Mouse (Mus musculus) MEL (cell line): ENCODE results near the gene Wipf1. TPM values are rescaled to one million over a fixed set of nuclear protein-coding genes. Genes with fewer than 3 reads are reported as not detected.
A peak's percentile ranks its signal among the peaks of the same experiment; 100 is the strongest.

Experiments used
- DNase-seq: peaks from one replicate; pipeline ENCODE4 v3.0.0; 2011; ENCODE audit warnings: low read depth, low spot score
- H3K27ac ChIP-seq: 2 replicates; pipeline ENCODE4 v1.5.1; 2012; ENCODE audit warnings: low read depth, mild to moderate bottlenecking, control low read depth, low read length, moderate library complexity; ENCODE audit not compliant: control insufficient read depth
- H3K27me3 ChIP-seq, 2 experiments: fragments of 150-350 bp in 1 of 2; sonication (generic) in 1 of 2; 2 replicates each; pipeline ENCODE4 v1.6.1; 2012; ENCODE audit warnings: low read length in 2 of 2, mild to moderate bottlenecking in 2 of 2, improper control_type of control experiment in 1 of 2, moderate library complexity in 1 of 2; ENCODE audit not compliant: insufficient read depth in 2 of 2, control insufficient read depth in 1 of 2
- H3K36me3 ChIP-seq, 2 experiments: 2 replicates each; pipeline ENCODE4 v1.6.1; 2012 to 2014; ENCODE audit warnings: low read length in 2 of 2, improper control_type of control experiment in 1 of 2, inconsistent platforms in 1 of 2, mild to moderate bottlenecking in 1 of 2; ENCODE audit not compliant: insufficient read depth in 2 of 2, control insufficient read depth in 1 of 2
- H3K4me1 ChIP-seq, 2 experiments: fragments of 150-350 bp in 1 of 2; sonication (generic) in 1 of 2; 2 replicates each; pipeline ENCODE4 v1.6.1; 2012; ENCODE audit warnings: low read length in 2 of 2, improper control_type of control experiment in 1 of 2, mild to moderate bottlenecking in 1 of 2; ENCODE audit not compliant: insufficient read depth in 2 of 2, control insufficient read depth in 1 of 2
- H3K4me3 ChIP-seq, 2 experiments: fragments of 150-350 bp in 1 of 2; sonication (generic) in 1 of 2; 2 replicates each; pipeline ENCODE4 v1.5.1; 2012; ENCODE audit warnings: low read depth in 2 of 2, low read length in 2 of 2, mild to moderate bottlenecking in 2 of 2, moderate library complexity in 2 of 2, control low read depth in 1 of 2, improper control_type of control experiment in 1 of 2; ENCODE audit not compliant: control insufficient read depth in 1 of 2, insufficient read depth in 1 of 2
- H3K79me2 ChIP-seq: 2 replicates; pipeline ENCODE4 v1.6.1; 2012; ENCODE audit warnings: mild to moderate bottlenecking, low read length, moderate library complexity; ENCODE audit not compliant: control insufficient read depth, poor library complexity, insufficient read depth
- H3K9ac ChIP-seq: 2 replicates; pipeline ENCODE4 v1.6.1; 2012; ENCODE audit warnings: low read depth, mild to moderate bottlenecking, control low read depth, low read length, moderate library complexity; ENCODE audit not compliant: control insufficient read depth, poor library complexity, severe bottlenecking
- H3K9me3 ChIP-seq: fragments of 150-350 bp; sonication (generic); replicated peaks from 2 replicates; pipeline ENCODE4 v1.6.1; 2012; ENCODE audit warnings: mild to moderate bottlenecking, low read length, improper control_type of control experiment, moderate library complexity; ENCODE audit not compliant: insufficient read depth
- BHLHE40 ChIP-seq: IDR thresholded peaks from 2 replicates; pipeline ENCODE4 v1.6.1; 2012; ENCODE audit warnings: low read depth, mild to moderate bottlenecking, inconsistent platforms, low read length, improper control_type of control experiment, borderline replicate concordance
- CHD1 ChIP-seq: IDR thresholded peaks from 2 replicates; pipeline ENCODE4 v1.6.1; 2012; ENCODE audit warnings: low read depth, mild to moderate bottlenecking, inconsistent platforms, low read length, improper control_type of control experiment
- CTCF ChIP-seq, 3 experiments: IDR thresholded peaks in 2 of 3; conservative IDR thresholded peaks in 1 of 3; 2 replicates each; pipeline ENCODE4 v1.5.1; 2011 to 2012; ENCODE audit warnings: low read length in 3 of 3, low read depth in 2 of 3, mild to moderate bottlenecking in 2 of 3, improper control_type of control experiment in 1 of 3, inconsistent platforms in 1 of 3, mixed read lengths in 1 of 3, moderate library complexity in 1 of 3; ENCODE audit not compliant: control insufficient read depth in 1 of 3, insufficient read depth in 1 of 3, poor library complexity in 1 of 3, severe bottlenecking in 1 of 3
- ELF1 ChIP-seq: IDR thresholded peaks from 2 replicates; pipeline ENCODE4 v1.6.1; 2014; ENCODE audit warnings: low read depth, mild to moderate bottlenecking, inconsistent platforms, low read length, improper control_type of control experiment, moderate library complexity
- EP300 ChIP-seq, 2 experiments: IDR thresholded peaks; 2 replicates each; pipeline ENCODE4 v1.6.1; 2011; ENCODE audit warnings: improper control_type of control experiment in 2 of 2, low read length in 2 of 2, low read depth in 1 of 2, mild to moderate bottlenecking in 1 of 2
- ETS1 ChIP-seq: IDR thresholded peaks from 2 replicates; pipeline ENCODE4 v1.6.1; 2012; ENCODE audit warnings: low read depth, mild to moderate bottlenecking, inconsistent platforms, low read length, improper control_type of control experiment, moderate library complexity
- GABPA ChIP-seq: IDR thresholded peaks from 2 replicates; pipeline ENCODE4 v1.6.1; 2012; ENCODE audit warnings: low read depth, mild to moderate bottlenecking, inconsistent platforms, low read length, improper control_type of control experiment, moderate library complexity
- HCFC1 ChIP-seq: IDR thresholded peaks from 2 replicates; pipeline ENCODE4 v1.6.1; 2012; ENCODE audit warnings: low read depth, mild to moderate bottlenecking, inconsistent platforms, low read length, improper control_type of control experiment, moderate library complexity
- JUND ChIP-seq: IDR thresholded peaks from 2 replicates; pipeline ENCODE4 v1.6.1; 2011; ENCODE audit warnings: low read depth, mild to moderate bottlenecking, improper control_type of control experiment, low read length
- KAT2A ChIP-seq: conservative IDR thresholded peaks from 2 replicates; pipeline ENCODE4 v1.6.1; 2012; ENCODE audit warnings: low read depth, low read length, improper control_type of control experiment, inconsistent platforms
- MAX ChIP-seq: IDR thresholded peaks from 2 replicates; pipeline ENCODE4 v1.6.1; 2011; ENCODE audit warnings: low read length, improper control_type of control experiment
- MEF2A ChIP-seq: IDR thresholded peaks from 2 replicates; pipeline ENCODE4 v1.6.1; 2014; ENCODE audit warnings: low read depth, mild to moderate bottlenecking, inconsistent platforms, low read length, improper control_type of control experiment; ENCODE audit not compliant: poor library complexity, insufficient replicate concordance, severe bottlenecking; ENCODE audit errors: extremely low read depth
- MXI1 ChIP-seq: IDR thresholded peaks from 2 replicates; pipeline ENCODE4 v1.6.1; 2011; ENCODE audit warnings: mild to moderate bottlenecking, low read depth, low read length, improper control_type of control experiment
- MYB ChIP-seq: IDR thresholded peaks from 2 replicates; pipeline ENCODE4 v1.6.1; 2011; ENCODE audit warnings: mild to moderate bottlenecking, low read depth, low read length, improper control_type of control experiment
- MYC ChIP-seq: IDR thresholded peaks from 2 replicates; pipeline ENCODE4 v1.6.1; 2011; ENCODE audit warnings: low read depth, mild to moderate bottlenecking, low read length, improper control_type of control experiment, moderate library complexity
- NELFE ChIP-seq: IDR thresholded peaks from 2 replicates; pipeline ENCODE4 v1.6.1; 2011; ENCODE audit warnings: low read depth, low read length, improper control_type of control experiment
- POLR2AphosphoS2 ChIP-seq: IDR thresholded peaks from 2 replicates; pipeline ENCODE4 v1.6.1; 2011; ENCODE audit warnings: low read length, improper control_type of control experiment
- POLR2AphosphoS5 ChIP-seq: IDR thresholded peaks from 2 replicates; pipeline ENCODE4 v1.6.1; 2012; ENCODE audit warnings: low read depth, borderline replicate concordance, mild to moderate bottlenecking, inconsistent platforms, low read length, moderate library complexity, mixed read lengths
- RCOR1 ChIP-seq: IDR thresholded peaks from 2 replicates; pipeline ENCODE4 v1.6.1; 2012; ENCODE audit warnings: low read depth, mild to moderate bottlenecking, inconsistent platforms, low read length, improper control_type of control experiment
- SIN3A ChIP-seq: IDR thresholded peaks from 2 replicates; pipeline ENCODE4 v1.6.1; 2012; ENCODE audit warnings: low read length, improper control_type of control experiment, inconsistent platforms
- TAL1 ChIP-seq: IDR thresholded peaks from 2 replicates; pipeline ENCODE4 v1.6.1; 2012; ENCODE audit warnings: mild to moderate bottlenecking, inconsistent platforms, low read length, moderate library complexity, mixed read lengths
- UBTF ChIP-seq: IDR thresholded peaks from 2 replicates; pipeline ENCODE4 v1.6.1; 2012; ENCODE audit warnings: low read depth, mild to moderate bottlenecking, inconsistent platforms, low read length, improper control_type of control experiment, moderate library complexity, borderline replicate concordance; ENCODE audit not compliant: insufficient read depth
- USF1 ChIP-seq: IDR thresholded peaks from 2 replicates; pipeline ENCODE4 v1.6.1; 2014; ENCODE audit warnings: low read depth, mild to moderate bottlenecking, inconsistent platforms, low read length, improper control_type of control experiment, moderate library complexity
- USF2 ChIP-seq, 2 experiments: IDR thresholded peaks; 2 replicates each; pipeline ENCODE4 v1.6.1; 2011 to 2012; ENCODE audit warnings: improper control_type of control experiment in 2 of 2, low read length in 2 of 2, borderline replicate concordance in 1 of 2, inconsistent platforms in 1 of 2, low read depth in 1 of 2, mild to moderate bottlenecking in 1 of 2; ENCODE audit not compliant: insufficient read depth in 1 of 2
- ZC3H11A ChIP-seq: IDR thresholded peaks from 2 replicates; pipeline ENCODE4 v1.6.1; 2012; ENCODE audit warnings: low read depth, mild to moderate bottlenecking, inconsistent platforms, low read length, improper control_type of control experiment
- ZKSCAN1 ChIP-seq: IDR thresholded peaks from 2 replicates; pipeline ENCODE4 v1.6.1; 2012; ENCODE audit warnings: low read depth, mild to moderate bottlenecking, inconsistent platforms, low read length, improper control_type of control experiment, moderate library complexity
- polyA plus RNA-seq, 2 experiments: library from polyadenylated mRNA; stranded (reverse) in 1 of 2; unstranded in 1 of 2; fragments of >175 nt in 1 of 2; fragments of >200 nt in 1 of 2; gene quantifications; 2 replicates each; pipeline versions ENCODE4 v1.2.1 to v1.2.4; 2012; ENCODE audit warnings: low replicate concordance in 2 of 2, low read depth in 1 of 2; ENCODE audit not compliant: insufficient read length in 2 of 2, insufficient read depth in 1 of 2, missing spikeins in 1 of 2
- total RNA-seq: library from RNA; depleted of rRNA; stranded (reverse); fragments of 300-350 nt; gene quantifications from 2 replicates; pipeline ENCODE4 v1.2.3, GENCODE M21; 2012

Gene Wipf1
- total and polyA plus RNA-seq, 3 experiments = 5.2 to 83.9 (median 27.1) TPM

GRCm38 (mm10) chr2:73521737-73522136 is 7.8 kb downstream of the Wipf1 start:
- TF ChIP-seq ZC3H11A = no peak
- TF ChIP-seq HCFC1 = no peak
- no peak for TF ChIP-seq MYB
- no peak for TF ChIP-seq UBTF
- no peak for TF ChIP-seq ETS1
- no peak for TF ChIP-seq GABPA
- TF ChIP-seq CHD1 = no peak
- no peak for TF ChIP-seq SIN3A
- TF ChIP-seq POLR2AphosphoS2 = no peak
- TF ChIP-seq ZKSCAN1 = no peak
- no peak for TF ChIP-seq TAL1
- TF ChIP-seq MYC = no peak
- TF ChIP-seq BHLHE40 = no peak
- Histone ChIP-seq H3K36me3 (peaks cover 0 to 2% of the 10 kb centered on the region in 2 experiments; a peak in 1 of 4 replicates), H3K9me3 (no peaks in the 10 kb centered on the region), H3K27me3 (no peaks in the 10 kb centered on the region), H3K4me1 (peaks cover 2 to 6% of the 10 kb centered on the region in 2 experiments; a peak in 1 of 4 replicates), H3K27ac (no peak overlapping the region), H3K4me3 (peak overlapping the region in 1 of 2 experiments; percentile 45; a peak in 3 of 4 replicates), H3K9ac (no peak overlapping the region), H3K79me2 (no peaks in the 10 kb centered on the region; the same call in 1 of the 2 replicates)
- peak; percentile 55 for DNase-seq

- TF ChIP-seq USF2 (IDR thresholded peaks at IDR 0.05; ENCODE audit: borderline replicate concordance in 1 of 2, insufficient read depth in 1 of 2, low read depth in 1 of 2, low read length in 2 of 2) (no peak), USF1 (no peak), MXI1 (no peak), KAT2A (no peak), ELF1 (no peak), SIN3A (no peak), MEF2A (no peak), NELFE (no peak), MAX (no peak), JUND (no peak), EP300 (IDR thresholded peaks at IDR 0.05; ENCODE audit: low read depth in 1 of 2, low read length in 2 of 2) (no peak), POLR2AphosphoS2 (no peak), CTCF (IDR thresholded peaks at IDR 0.05 in 2 of 3, conservative IDR thresholded peaks at IDR 0.05 in 1 of 3; ENCODE audit: control insufficient read depth in 1 of 3, insufficient read depth in 1 of 3, low read depth in 2 of 3, low read length in 3 of 3, poor library complexity in 1 of 3, severe bottlenecking in 1 of 3) (no peak), RCOR1 (no peak), POLR2AphosphoS5 (no peak), UBTF (no peak)
- Histone ChIP-seq H3K27me3 (no peaks in the 10 kb centered on the region; a peak in 1 of 4 replicates), H3K9ac (no peak overlapping the region), H3K9me3 (no peaks in the 10 kb centered on the region), H3K4me3 (no peak overlapping the region), H3K27ac (no peak overlapping the region), H3K79me2 (no peaks in the 10 kb centered on the region), H3K36me3 (peaks cover 0 to 2% of the 10 kb centered on the region in 2 experiments; a peak in 1 of 4 replicates), H3K4me1 (peaks cover 0 to 10% of the 10 kb centered on the region in 2 experiments; a peak in 1 of 4 replicates)
- no peak for DNase-seq
Observed at GRCm38 (mm10) chr2:73518966-73519365, 10.6 kb downstream of the Wipf1 start.
